Mouse (Mus musculus) spleen, postnatal 4 days (tissue): ENCODE data around the gene Krtap1-5.
"Not testable (repeated sequence)": the region's sequence is repeated elsewhere in the genome, so short reads cannot be mapped to it uniquely, and the experiment has no call there.

Experiments
- DNase-seq, 2 experiments: peaks; one replicate each; pipeline ENCODE4 v3.0.0; 2022; ENCODE audit warnings: low spot score in 2 of 2

Krtap1-5 gene

DNA sequence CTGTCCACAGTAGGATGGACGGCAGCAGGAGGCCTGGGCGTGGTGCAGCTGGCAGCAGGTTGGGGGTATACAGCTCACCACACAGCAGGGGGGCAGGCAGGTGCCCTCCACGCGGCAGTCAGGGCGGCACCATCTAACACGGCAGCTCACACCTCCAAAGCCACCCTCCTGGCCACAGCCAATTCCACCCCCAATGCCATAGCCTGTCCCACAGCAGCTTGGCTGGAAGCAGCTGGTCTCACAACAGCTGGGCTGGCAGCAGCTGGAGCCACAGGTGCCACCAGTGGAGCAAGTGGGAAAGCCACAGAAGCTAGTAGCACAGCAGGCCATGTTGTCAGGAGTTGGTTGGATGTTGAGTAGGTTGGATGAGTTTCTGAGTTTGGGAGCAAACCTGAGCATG, at the start of gene Krtap1-5:
Krtap1-5 (minus strand) TSS at position 381 of the 400 bp plus-strand sequence.
- DNase-seq = no peak

DNA sequence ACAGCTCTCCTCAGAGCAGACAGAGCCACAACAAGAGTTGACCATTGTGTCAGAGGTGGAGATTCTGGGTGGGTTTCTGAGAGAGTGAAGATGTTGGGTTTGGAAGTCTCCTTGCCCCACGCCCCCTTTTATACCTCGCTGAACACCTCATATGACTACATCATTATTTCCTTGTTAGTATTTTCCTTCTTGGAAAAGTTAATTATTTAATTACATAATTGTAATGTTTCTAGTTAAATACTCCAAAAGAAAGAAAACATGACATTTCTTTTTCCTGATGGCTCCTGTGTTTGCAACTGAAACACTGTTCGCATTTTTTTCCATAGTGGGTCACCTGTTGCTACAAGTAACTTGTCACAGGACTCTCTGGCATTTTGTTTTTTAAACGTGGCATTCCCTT, 47.3 kb upstream of the Krtap1-5 start, which contains the start of gene Krtap4-1:
Krtap4-1 (minus strand) TSS at position 101 of the 400 bp plus-strand sequence.
- no peak for DNase-seq

DNA sequence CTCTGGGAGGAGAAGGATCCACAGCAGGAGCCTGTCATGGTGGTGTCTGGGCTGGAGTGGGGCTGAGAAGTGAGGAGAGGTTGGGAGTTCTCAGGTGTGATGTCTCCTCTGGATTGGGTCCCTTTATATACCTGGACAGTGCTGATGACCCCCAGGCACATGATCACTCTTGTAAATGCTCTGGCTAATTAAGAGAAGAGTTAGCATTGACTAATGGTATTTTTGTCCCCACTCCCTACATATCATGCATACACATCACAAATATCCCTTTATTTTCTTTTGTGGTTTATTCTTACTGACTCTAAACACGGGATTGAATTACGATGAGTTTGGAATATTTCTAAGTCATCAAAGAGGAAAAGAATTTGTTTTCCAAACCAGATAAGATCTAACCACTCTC, 39.5 kb upstream of the Krtap1-5 start, which contains the start of gene Gm11562:
Gm11562 (minus strand) TSS at position 101 of the 400 bp plus-strand sequence.
- DNase-seq = no peak

GRCm38 (mm10) chr11:99614796-99615363, 34.1 kb upstream of the Krtap1-5 start, which contains the start of gene Krtap2-4:
Krtap2-4 (minus strand) TSS chr11:99614846.
- no peak for DNase-seq

DNA sequence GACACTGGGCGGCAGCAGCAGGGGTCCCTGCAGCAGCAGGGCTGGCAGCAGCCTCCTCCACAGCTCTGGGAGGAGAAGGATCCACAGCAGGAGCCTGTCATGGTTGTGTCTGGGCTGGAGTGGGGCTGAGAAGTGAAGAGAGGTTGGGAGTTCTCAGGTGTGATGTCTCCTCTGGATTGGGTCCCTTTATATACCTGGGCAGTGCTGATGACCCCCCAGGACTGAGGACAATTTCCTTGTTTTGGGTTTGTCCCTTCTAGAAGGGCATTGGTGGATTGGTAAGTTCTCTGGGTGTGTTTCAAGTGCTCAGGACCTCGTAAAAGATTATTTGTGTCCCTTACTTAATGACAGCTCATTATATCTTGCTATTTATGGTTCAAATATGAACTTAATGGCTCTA, 29.3 kb upstream of the Krtap1-5 start, which contains the start of gene Gm11937:
Gm11937 (minus strand) TSS at position 101 of the 400 bp plus-strand sequence.
- not testable (repeated sequence) for DNase-seq

GRCm38 (mm10) chr11:99609126-99609525, 28.3 kb upstream of the Krtap1-5 start:
- no peak for DNase-seq

DNA sequence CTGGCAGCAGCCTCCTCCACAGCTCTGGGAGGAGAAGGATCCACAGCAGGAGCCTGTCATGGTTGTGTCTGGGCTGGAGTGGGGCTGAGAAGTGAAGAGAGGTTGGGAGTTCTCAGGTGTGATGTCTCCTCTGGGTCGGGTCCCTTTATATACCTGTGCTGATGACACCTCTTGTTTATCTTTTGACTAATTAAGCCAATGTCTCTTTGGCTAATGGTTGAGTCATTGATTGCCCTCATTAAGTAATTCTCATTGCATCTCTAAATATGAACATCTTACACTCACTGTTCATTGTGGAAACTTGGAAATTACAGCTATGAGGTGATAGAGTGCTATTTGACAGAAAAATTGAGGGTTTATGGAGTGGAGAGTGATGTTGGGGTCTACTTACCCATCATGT, 22.4 kb upstream of the Krtap1-5 start, which contains the start of gene Gm11938:
Gm11938 (minus strand) TSS at position 101 of the 400 bp plus-strand sequence.
- not testable (repeated sequence) for DNase-seq

DNA sequence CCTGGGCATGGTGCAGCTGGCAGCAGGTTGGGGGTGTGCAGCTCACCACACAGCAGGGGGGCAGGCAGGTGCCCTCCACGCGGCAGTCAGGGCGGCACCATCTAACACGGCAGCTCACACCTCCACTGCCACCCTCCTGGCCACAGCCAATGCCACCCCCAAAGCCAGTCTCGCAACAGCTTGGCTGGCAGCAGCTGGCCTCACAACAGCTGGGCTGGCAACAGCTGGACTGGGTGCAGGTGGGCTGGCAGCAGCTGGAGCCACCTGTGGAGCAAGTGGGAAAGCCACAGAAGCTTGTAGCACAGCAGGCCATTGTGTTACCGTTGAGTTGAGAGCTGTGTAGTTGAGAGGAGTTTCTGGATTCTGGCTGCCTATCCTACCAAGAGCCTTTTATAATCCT, 16.9 kb upstream of the Krtap1-5 start, which contains the start of gene Krtap9-3:
Krtap9-3 (minus strand) TSS at position 364 of the 400 bp plus-strand sequence.
- DNase-seq = not testable (repeated sequence)

DNA sequence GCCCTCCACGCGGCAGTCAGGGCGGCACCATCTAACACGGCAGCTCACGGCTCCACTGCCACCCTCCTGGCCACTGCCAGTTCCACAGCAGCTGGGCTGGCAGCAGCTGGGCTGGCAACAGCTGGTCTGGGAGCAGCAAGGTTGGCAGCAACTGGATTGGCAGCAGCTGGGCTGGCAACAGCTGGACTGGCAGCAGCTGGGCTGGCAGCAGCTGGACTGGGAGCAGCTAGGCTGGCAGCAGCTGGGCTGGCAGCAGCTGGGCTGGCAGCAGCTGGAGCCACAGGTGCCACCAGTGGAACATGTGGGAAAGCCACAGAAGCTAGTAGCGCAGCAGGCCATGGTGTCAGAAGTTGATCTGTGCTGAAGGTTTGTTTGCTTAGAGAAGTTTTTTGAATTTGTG, 10.2 kb upstream of the Krtap1-5 start, which contains the start of gene Krtap1-3:
Krtap1-3 (minus strand) TSS at position 359 of the 400 bp plus-strand sequence.
- DNase-seq = no peak

DNA sequence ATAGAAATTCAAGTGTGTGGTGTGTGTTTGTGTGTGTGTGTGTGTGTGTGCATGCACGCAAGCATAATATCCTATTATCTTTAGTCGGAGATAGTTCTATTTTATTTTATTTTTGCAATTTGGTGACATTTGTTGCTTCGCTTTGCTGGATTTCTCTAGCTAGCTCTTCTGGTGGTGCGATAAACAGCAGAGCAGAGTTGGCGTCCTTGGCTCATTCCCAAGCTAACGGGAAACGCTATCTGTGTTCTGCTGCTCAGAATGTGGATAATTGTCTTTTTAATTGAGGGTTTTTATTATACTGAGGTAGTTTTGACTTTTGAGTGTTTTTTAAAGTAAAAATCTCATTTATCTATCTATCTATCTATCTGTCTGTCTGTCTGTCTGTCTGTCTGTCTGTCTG, 4.3 kb upstream of the Krtap1-5 start:
- DNase-seq = no peak

GRCm38 (mm10) chr11:99583245-99583704, 2.5 kb upstream of the Krtap1-5 start, which contains the start of gene Krtap1-4:
Krtap1-4 (minus strand) TSS chr11:99583654.
- DNase-seq = no peak

DNA sequence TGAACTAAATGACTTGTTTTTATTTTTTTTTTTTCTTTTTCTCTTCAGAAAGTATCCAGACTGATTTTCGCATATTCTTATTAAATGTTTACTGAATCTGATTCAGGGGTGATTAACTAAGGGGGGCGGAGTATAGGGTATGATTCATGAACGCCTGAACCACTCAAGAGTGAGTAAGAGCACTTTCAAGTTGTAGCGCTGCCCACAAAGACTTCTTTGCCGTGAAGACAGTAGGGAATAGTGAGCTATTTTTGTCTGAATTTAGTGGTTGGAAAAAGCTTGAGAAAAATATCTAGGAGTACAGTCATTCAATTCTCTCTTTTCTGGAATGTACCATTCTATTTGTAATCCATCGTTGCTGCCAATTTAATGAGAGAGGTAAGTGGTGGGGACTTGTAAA, 748 bp upstream of the Krtap1-5 start:
- DNase-seq = no peak

DNA sequence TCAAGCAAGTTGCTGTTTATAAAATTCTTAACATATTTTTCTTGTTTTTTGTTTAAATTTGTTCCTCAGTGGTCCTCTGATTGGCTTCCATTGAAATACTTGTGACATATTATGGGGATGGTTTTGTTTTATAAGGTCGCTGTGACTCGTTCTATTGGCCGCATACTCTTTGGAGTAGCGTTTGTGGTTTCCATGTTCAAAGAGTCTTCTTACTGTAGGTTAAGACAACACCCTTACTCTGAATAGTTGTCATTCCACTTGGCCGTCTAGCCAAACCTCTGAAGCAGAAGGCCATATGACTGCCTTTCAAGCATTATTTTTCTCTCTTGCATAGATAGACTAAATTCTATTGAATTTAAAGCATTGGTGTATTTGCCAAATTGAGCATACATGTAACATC, 235 bp upstream of the Krtap1-5 start:
- no peak for DNase-seq

DNA sequence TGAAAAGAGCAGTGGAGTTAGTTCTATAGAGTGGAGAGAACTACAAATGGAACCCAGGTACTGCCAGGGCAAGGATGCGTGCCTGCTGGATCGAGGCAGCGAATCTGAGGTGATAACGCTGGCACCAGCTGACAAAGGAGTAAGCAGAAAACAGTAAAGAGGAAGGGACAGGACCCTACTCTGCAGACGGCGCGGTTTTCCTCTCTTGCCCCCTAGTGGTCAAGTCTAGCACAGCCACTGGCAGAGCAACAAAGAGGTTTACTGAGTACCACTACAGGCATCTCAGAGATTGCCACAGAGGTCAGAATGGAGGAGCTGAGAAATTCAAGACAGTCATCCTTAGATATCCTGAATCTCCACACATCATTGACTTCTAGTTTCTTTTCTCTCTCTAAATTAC, 6.7 kb downstream of the Krtap1-5 start:
- peak; percentile 25 to 78 for DNase-seq

GRCm38 (mm10) chr11:99573164-99573563, 7.7 kb downstream of the Krtap1-5 start:
- no peak for DNase-seq

DNA sequence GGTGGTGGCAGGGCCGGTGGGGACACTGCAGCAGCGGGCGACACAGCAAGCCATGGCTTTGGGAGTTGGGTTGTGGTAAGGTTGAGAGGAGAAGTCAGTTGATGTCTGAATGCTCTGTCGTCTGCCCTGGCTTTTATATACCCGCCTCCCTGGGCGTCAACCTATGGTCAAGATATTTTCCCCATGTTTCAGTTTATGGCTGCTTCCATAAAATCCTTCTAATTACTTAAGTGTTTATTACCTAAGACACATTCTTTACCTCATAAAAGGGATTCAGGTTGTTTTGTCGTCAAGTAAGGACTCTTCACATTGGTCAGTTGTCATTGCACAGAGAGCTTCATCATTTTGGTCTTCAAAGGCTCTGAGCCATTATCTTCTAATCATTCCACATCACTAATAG, 14.3 kb downstream of the Krtap1-5 start, which contains the start of gene Krtap3-1:
Krtap3-1 (minus strand) TSS at position 101 of the 400 bp plus-strand sequence.
- no peak for DNase-seq

DNA sequence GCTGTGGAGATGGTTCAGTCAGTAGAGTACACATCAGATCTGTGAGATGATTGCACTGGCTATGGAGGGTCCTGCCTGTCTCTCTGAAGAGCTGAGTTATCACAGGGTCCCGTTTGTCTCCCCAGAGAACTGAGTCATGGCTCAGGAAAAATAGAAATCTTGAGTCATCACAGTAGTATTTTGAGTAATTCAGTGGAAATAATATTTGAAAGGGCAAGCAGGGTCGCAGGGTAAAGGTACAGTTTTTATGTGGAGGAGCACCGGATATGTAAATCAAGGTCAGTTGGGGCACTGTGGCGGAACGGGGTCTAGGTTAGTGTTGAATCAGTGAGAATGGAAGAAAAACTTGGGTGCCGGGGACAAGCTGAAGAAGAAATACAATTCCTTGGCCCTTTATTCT, 18.2 kb downstream of the Krtap1-5 start:
- DNase-seq = no peak

DNA sequence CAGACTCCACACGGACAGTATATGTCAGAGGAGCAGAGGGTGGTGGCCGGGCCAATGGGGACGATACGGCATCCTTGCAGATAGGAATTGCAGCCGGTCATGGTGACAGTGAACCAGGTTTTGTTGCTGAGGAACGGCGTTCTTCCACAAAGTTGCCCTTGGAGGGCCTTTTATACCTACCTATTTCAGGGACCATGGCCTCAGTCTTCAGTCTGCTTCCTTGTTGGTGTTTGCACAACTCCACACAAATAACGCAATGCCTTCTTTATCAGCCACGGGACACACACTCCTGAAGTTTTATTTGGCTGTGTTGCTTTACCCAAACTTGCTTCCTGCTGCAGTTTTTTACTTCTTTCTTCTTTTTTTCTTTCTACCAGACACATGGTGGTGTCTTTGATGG, 21.4 kb downstream of the Krtap1-5 start, which contains the start of gene Gm11939:
Gm11939 (minus strand) TSS at position 101 of the 400 bp plus-strand sequence.
- DNase-seq = no peak

DNA sequence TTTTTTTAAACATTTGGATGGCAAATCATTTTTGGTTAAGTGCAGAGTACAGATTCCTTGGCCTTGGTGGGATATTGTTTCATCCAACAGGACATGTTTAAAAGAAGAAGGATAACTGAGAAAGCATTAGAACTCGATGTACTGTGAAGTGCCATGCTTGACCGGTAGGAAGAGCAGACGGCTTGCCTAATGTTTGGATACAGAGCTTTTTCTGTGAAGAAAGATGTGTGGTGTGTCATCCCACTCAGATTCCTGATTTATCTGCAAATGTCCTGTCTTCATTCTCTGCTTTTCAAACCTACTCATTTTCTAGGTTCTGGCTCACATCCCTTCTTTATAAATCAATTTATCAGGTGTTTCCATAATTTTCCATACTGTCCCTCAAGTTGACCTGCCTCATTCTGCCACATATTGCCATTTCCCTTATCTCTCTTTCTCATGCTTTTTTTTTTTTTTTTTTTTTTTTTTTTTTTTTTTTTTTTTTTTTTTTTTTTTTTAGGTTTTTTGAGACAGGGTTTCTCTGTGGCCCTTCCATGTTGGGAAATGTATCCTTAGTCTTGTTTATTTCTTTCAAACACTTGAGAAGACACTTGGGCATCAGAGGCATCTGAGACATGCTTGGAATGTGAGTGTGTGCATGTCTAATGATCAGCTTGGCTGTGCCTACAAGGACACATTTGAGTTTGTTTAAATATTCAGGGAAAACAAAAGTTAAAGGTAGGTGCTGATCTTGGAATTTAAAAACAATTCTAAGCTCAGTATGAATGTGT, 22.7 kb downstream of the Krtap1-5 start:
- no peak for DNase-seq

DNA sequence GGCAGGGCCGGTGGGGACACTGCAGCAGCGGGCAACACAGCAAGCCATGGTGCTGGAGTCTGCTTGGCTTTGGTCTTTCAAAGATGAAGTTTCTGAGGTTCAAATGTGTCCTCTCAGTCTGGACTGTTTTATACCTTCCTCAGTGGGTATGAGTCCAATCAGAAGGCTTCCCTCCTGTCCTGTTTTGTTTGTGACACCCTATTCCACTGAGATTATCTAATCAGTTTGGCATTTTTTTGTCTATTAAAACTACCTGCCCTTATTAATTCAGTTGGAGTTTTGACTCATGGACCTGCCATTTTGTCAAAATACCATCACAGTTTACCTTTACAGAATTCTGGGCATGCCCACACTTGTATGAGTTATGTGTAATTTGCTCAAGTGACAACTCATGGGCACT, 24.1 kb downstream of the Krtap1-5 start, which contains the start of gene Krtap3-2:
Krtap3-2 (minus strand) TSS at position 101 of the 400 bp plus-strand sequence.
- DNase-seq = no peak

DNA sequence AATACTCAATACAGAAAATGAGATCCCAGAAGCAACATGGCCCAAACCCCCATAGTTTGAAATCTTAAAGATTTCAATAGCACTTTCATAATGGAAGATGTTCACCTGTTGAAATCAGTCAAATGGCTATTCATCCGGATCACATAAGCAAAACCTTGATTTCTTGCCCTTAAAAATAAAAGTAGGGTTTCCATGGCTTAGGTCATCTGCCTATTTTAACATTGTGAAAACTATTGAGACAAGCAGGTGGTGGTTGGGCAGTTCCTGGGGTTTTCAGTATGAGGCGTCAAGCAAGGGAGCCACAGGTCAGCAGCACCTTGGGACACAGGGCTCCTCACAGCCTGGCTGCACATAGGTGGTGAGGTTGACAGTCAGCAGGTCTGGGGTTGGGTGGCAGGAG, 24.6 kb downstream of the Krtap1-5 start:
- DNase-seq = no peak

DNA sequence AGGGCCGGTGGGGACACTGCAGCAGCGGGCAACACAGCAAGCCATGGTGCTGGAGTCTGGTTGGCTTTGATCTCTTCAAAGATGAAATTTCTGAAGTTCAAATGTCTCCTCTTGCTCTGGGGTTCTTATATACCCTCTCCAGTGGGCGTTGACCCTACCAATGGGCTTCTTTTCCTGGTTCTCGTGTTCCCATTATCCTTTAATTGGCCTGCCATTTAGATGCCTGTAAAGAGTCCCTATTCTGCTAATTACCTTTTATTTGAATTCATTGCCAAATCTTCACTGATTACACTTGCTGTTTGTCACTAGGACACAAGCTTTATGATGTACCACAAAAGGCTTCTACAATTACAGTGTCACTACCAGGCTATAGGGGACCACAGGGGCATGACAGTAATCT, 30.1 kb downstream of the Krtap1-5 start, which contains the start of gene Krtap3-3:
Krtap3-3 (minus strand) TSS at position 101 of the 400 bp plus-strand sequence.
- no peak for DNase-seq
